Mouse (Mus musculus) hindbrain, embryonic 12.5 days (tissue): ENCODE data around the gene Nr2e1. TPM values are rescaled to one million over a fixed set of nuclear protein-coding genes. Genes with fewer than 3 reads are reported as not detected.

Source experiments
- ATAC-seq: fragments of 200-750 bp; cut with Nextera tagmentation; 2 replicates; pipeline ENCODE4 v1.8.0; 2017; ENCODE audit warnings: moderate TSS enrichment; ENCODE audit not compliant: low FRiP score
- H3K27ac ChIP-seq: fragments of 300-500 bp; sonication (generic); 2 replicates; pipeline ENCODE4 v1.5.1; 2016; ENCODE audit warnings: mild to moderate bottlenecking
- H3K27me3 ChIP-seq: fragments of 300-500 bp; sonication (generic); 2 replicates; pipeline ENCODE4 v1.6.1; 2016; ENCODE audit warnings: mild to moderate bottlenecking
- H3K36me3 ChIP-seq: fragments of 300-500 bp; sonication (generic); 2 replicates; pipeline ENCODE4 v1.6.1; 2016; ENCODE audit warnings: mild to moderate bottlenecking
- H3K4me1 ChIP-seq: fragments of 300-500 bp; sonication (generic); 2 replicates; pipeline ENCODE4 v1.6.1; 2016
- H3K4me2 ChIP-seq: fragments of 300-500 bp; sonication (generic); replicated peaks from 2 replicates; pipeline ENCODE4 v1.6.1; 2016; ENCODE audit warnings: mild to moderate bottlenecking
- H3K4me3 ChIP-seq: fragments of 300-500 bp; sonication (generic); 2 replicates; pipeline ENCODE4 v1.5.1; 2016; ENCODE audit warnings: mild to moderate bottlenecking
- H3K9ac ChIP-seq: fragments of 300-500 bp; sonication (generic); 2 replicates; pipeline ENCODE4 v1.6.1; 2016; ENCODE audit warnings: mild to moderate bottlenecking, moderate library complexity
- H3K9me3 ChIP-seq: fragments of 300-500 bp; sonication (generic); replicated peaks from 2 replicates; pipeline ENCODE4 v1.6.1; 2016; ENCODE audit warnings: mild to moderate bottlenecking
- WGBS: fragments of 180-500 bp; shearing (Covaris S2); methylation state at CpG from one replicate; pipeline ENCODE4 v1.1.7; 2016; 5-methylcytosine and 5-hydroxymethylcytosine counted together
- polyA plus RNA-seq: library from polyadenylated mRNA; unstranded; fragments of >200 nt; fragmentation: Nextera tagmentation; extraction: Ambion mirVana; gene quantifications from 2 replicates; pipeline ENCODE4 v1.2.1, GENCODE M21; 2016

Gene Nr2e1
- polyA plus RNA-seq, 1 experiment from 2014 or later: 2.1 TPM

GRCm38 (mm10) chr10:42601556-42601955 is 18.1 kb upstream of the Nr2e1 start:
- H3K4me3 ChIP-seq: no peak overlapping the region
- peaks cover 8% of the 10 kb centered on the region; the same call in 1 of the 2 replicates for H3K9me3 ChIP-seq
- H3K27me3 ChIP-seq: peaks cover 45% of the 10 kb centered on the region
- no peak overlapping the region for H3K4me2 ChIP-seq
- no peak overlapping the region for H3K27ac ChIP-seq
- ATAC-seq: no peak
- H3K9ac ChIP-seq: no peak overlapping the region
- no peaks in the 10 kb centered on the region for H3K4me1 ChIP-seq
- no peaks in the 10 kb centered on the region for H3K36me3 ChIP-seq
- 21% methylated on average over 10 of the region's 10 CpGs for WGBS

GRCm38 (mm10) chr10:42598615-42599014 is 15.2 kb upstream of the Nr2e1 start:
- Histone ChIP-seq H3K27me3 (peaks cover 72% of the 10 kb centered on the region), H3K27ac (no peak overlapping the region), H3K9ac (no peak overlapping the region), H3K4me1 (no peaks in the 10 kb centered on the region), H3K4me2 (no peak overlapping the region), H3K4me3 (no peak overlapping the region), H3K36me3 (no peaks in the 10 kb centered on the region), H3K9me3 (0 out of 2 replicates have a peak, but pooled peaks cover 5% of the 10 kb centered on the region)
- 81% methylated on average over 8 of the region's 8 CpGs for WGBS
- no peak for ATAC-seq

- Histone ChIP-seq H3K27ac (no peak overlapping the region), H3K9ac (no peak overlapping the region), H3K4me3 (no peak overlapping the region), H3K27me3 (peaks cover 92% of the 10 kb centered on the region), H3K4me2 (no peak overlapping the region), H3K9me3 (0 out of 2 replicates have a peak, but pooled peaks cover 5% of the 10 kb centered on the region), H3K4me1 (peaks cover 11% of the 10 kb centered on the region), H3K36me3 (no peaks in the 10 kb centered on the region)
- no peak for ATAC-seq
- WGBS: 14% methylated on average over 7 of the region's 7 CpGs
These were observed 9.8 kb upstream of the Nr2e1 start for GRCm38 (mm10) chr10:42593201-42593600.

- Histone ChIP-seq H3K9me3 (0 out of 2 replicates have a peak, but pooled peaks cover 5% of the 10 kb centered on the region), H3K4me2 (peak overlapping the region; percentile 46), H3K36me3 (no peaks in the 10 kb centered on the region), H3K4me1 (peaks cover 11% of the 10 kb centered on the region), H3K4me3 (peak overlapping the region; percentile 21), H3K9ac (no peak overlapping the region), H3K27ac (no peak overlapping the region), H3K27me3 (peaks cover 96% of the 10 kb centered on the region)
- ATAC-seq: peak; percentile 40; the same call in 1 of the 2 replicates
- under 1% methylated on average over 25 of the region's 25 CpGs for WGBS
These were observed 8.7 kb upstream of the Nr2e1 start for GRCm38 (mm10) chr10:42591993-42592686.

GRCm38 (mm10) chr10:42591185-42591992 is 8.0 kb upstream of the Nr2e1 start:
- no peaks in the 10 kb centered on the region for H3K36me3 ChIP-seq
- peak; percentile 67 for ATAC-seq
- H3K9ac ChIP-seq: no peak overlapping the region
- H3K27me3 ChIP-seq: peaks cover 96% of the 10 kb centered on the region
- H3K4me2 ChIP-seq: peak overlapping the region; percentile 46
- under 1% methylated on average over 67 of the region's 67 CpGs for WGBS
- peak overlapping the region; percentile 21; the same call in 1 of the 2 replicates for H3K4me3 ChIP-seq
- peaks cover 11% of the 10 kb centered on the region for H3K4me1 ChIP-seq
- H3K27ac ChIP-seq: no peak overlapping the region
- 0 out of 2 replicates have a peak, but pooled peaks cover 7% of the 10 kb centered on the region for H3K9me3 ChIP-seq

GRCm38 (mm10) chr10:42590261-42591184 is 7.1 kb upstream of the Nr2e1 start:
- peaks cover 97% of the 10 kb centered on the region for H3K27me3 ChIP-seq
- no peak overlapping the region for H3K27ac ChIP-seq
- H3K4me2 ChIP-seq: no peak overlapping the region; the same call in 1 of the 2 replicates
- H3K9me3 ChIP-seq: 0 out of 2 replicates have a peak, but pooled peaks cover 8% of the 10 kb centered on the region
- whole genome bisulfite sequencing: 1% methylated on average over 19 of the region's 19 CpGs
- H3K4me3 ChIP-seq: no peak overlapping the region
- peaks cover 11% of the 10 kb centered on the region for H3K4me1 ChIP-seq
- no peak for ATAC-seq
- no peaks in the 10 kb centered on the region for H3K36me3 ChIP-seq
- H3K9ac ChIP-seq: no peak overlapping the region

- no peak overlapping the region for H3K4me3 ChIP-seq
- ATAC-seq: no peak
- no peak overlapping the region for H3K4me2 ChIP-seq
- H3K27ac ChIP-seq: no peak overlapping the region
- no peak overlapping the region for H3K9ac ChIP-seq
- 0 out of 2 replicates have a peak, but pooled peaks cover 8% of the 10 kb centered on the region for H3K9me3 ChIP-seq
- H3K4me1 ChIP-seq: peaks cover 12% of the 10 kb centered on the region
- H3K36me3 ChIP-seq: no peaks in the 10 kb centered on the region
- peaks cover 97% of the 10 kb centered on the region for H3K27me3 ChIP-seq
- WGBS: 2% methylated on average over 5 of the region's 5 CpGs
These were observed 6.1 kb upstream of the Nr2e1 start for GRCm38 (mm10) chr10:42589505-42589904.

- H3K4me2 ChIP-seq: no peak overlapping the region
- no peak overlapping the region for H3K9ac ChIP-seq
- no peaks in the 10 kb centered on the region for H3K36me3 ChIP-seq
- no peak overlapping the region for H3K4me3 ChIP-seq
- H3K27ac ChIP-seq: no peak overlapping the region
- 6% methylated on average over 8 of the region's 8 CpGs for WGBS
- peaks cover 26% of the 10 kb centered on the region for H3K4me1 ChIP-seq
- 0 out of 2 replicates have a peak, but pooled peaks cover 3% of the 10 kb centered on the region for H3K9me3 ChIP-seq
- peaks cover 97% of the 10 kb centered on the region for H3K27me3 ChIP-seq
- ATAC-seq: no peak
These were observed 4.7 kb upstream of the Nr2e1 start for GRCm38 (mm10) chr10:42587961-42588750.

GRCm38 (mm10) chr10:42585596-42586305 is 2.3 kb upstream of the Nr2e1 start:
- no peak for ATAC-seq
- H3K4me2 ChIP-seq: no peak overlapping the region
- no peak overlapping the region for H3K9ac ChIP-seq
- peaks cover 21% of the 10 kb centered on the region for H3K4me1 ChIP-seq
- H3K36me3 ChIP-seq: no peaks in the 10 kb centered on the region
- peaks cover 97% of the 10 kb centered on the region for H3K27me3 ChIP-seq
- WGBS: 4% methylated on average over 22 of the region's 22 CpGs
- H3K9me3 ChIP-seq: 0 out of 2 replicates have a peak, but pooled peaks cover 3% of the 10 kb centered on the region
- no peak overlapping the region for H3K27ac ChIP-seq
- no peak overlapping the region for H3K4me3 ChIP-seq

GRCm38 (mm10) chr10:42585156-42585555 is 1.7 kb upstream of the Nr2e1 start:
- Histone ChIP-seq H3K36me3 (no peaks in the 10 kb centered on the region), H3K4me1 (peaks cover 21% of the 10 kb centered on the region), H3K9me3 (0 out of 2 replicates have a peak, but pooled peaks cover 3% of the 10 kb centered on the region), H3K27me3 (peaks cover 97% of the 10 kb centered on the region), H3K27ac (no peak overlapping the region), H3K9ac (no peak overlapping the region), H3K4me3 (no peak overlapping the region), H3K4me2 (no peak overlapping the region)
- 1% methylated on average over 8 of the region's 8 CpGs for WGBS
- ATAC-seq: no peak
